Mouse (Mus musculus) bone marrow, adult 2 months (tissue): ENCODE measurements around the gene Acvr1c. TPM values are rescaled to one million over a fixed set of nuclear protein-coding genes. Genes with fewer than 3 reads are reported as not detected.

Experiments
- H3K27ac ChIP-seq: fragments of 200-500 bp; 2 replicates; pipeline ENCODE4 v1.5.1; 2012; ENCODE audit warnings: low read depth, mild to moderate bottlenecking, control low read depth, inconsistent platforms, low read length; ENCODE audit not compliant: control insufficient read depth, poor library complexity, insufficient read depth
- H3K4me1 ChIP-seq: fragments of 200-500 bp; 2 replicates; pipeline ENCODE4 v1.6.1; 2011; ENCODE audit warnings: low read length; ENCODE audit not compliant: control insufficient read depth, insufficient read depth
- H3K4me3 ChIP-seq: fragments of 200-500 bp; replicated peaks from 2 replicates; pipeline ENCODE3; 2011; ENCODE audit warnings: mild to moderate bottlenecking, low read depth, low read length, control low read depth; ENCODE audit not compliant: control insufficient read depth
- CTCF ChIP-seq: fragments of 200-500 bp; IDR thresholded peaks from 2 replicates; pipeline ENCODE4 v1.5.1; 2011; ENCODE audit warnings: low read length, control low read depth; ENCODE audit not compliant: control insufficient read depth, insufficient read depth
- POLR2A ChIP-seq: fragments of 200-500 bp; IDR thresholded peaks from 2 replicates; pipeline ENCODE4 v1.6.1; 2011; ENCODE audit warnings: low read depth, mild to moderate bottlenecking, control low read depth, low read length, borderline replicate concordance; ENCODE audit not compliant: control insufficient read depth
- WGBS: fragments of 180-500 bp; shearing (Covaris S2); methylation state at CpG from one replicate; pipeline ENCODE4 v1.1.7; 2018; 5-methylcytosine and 5-hydroxymethylcytosine counted together
- polyA plus RNA-seq: library from polyadenylated mRNA; stranded (reverse); fragments of >200 nt; gene quantifications from 2 replicates; pipeline ENCODE4 v1.2.4, GENCODE M21; 2011; ENCODE audit warnings: low replicate concordance; ENCODE audit not compliant: missing spikeins, insufficient read depth, insufficient read length

Acvr1c gene
- polyA plus RNA-seq, 1 experiment, result not detected

DNA sequence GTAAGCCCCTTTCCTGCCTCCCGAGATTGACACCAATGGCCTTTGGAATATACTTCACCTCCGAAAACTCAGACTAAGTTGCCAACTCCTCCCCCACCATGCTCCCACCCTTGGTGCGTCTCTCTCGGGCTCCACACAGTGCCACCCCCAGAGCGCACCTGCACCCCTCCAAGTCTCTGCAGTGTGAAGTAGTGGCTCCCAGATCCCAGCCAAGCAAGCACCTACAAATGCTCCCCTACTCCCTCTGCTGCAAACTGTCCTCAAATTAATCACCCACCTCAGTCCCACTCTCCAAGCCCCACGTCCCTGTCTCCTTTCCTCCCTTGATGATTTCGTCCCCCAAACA lies 654 bp downstream of the Acvr1c start:
- Histone ChIP-seq H3K27ac (no peak overlapping the region), H3K4me3 (no peak overlapping the region), H3K4me1 (no peaks in the 10 kb centered on the region)
- TF ChIP-seq CTCF (no peak), POLR2A (no peak)
- 0% methylated on average over 7 of the region's 7 CpGs for WGBS

DNA sequence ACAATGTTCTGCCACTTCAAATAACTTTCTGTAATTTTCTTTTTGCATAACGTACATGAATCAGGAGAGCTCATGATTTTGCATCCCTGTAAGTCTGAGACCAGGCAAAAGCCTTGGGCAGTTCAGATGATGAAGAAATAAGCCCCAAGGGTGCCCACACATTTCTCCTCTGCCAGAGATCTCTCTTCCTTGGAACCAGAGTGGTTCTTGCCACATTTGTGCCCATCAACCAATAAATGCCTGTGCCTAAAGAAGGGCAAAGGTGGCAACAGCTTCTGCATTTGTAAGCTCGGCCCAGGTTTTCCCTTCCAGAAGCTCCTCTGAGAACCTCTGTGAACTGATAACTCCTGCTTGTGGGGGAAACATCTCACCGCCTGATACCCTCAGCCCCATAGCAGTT lies 3.3 kb downstream of the Acvr1c start:
- 76% methylated on average over 3 of the region's 3 CpGs for WGBS
- TF ChIP-seq CTCF, result no peak
- TF ChIP-seq POLR2A, result no peak
- no peaks in the 10 kb centered on the region for H3K4me1 ChIP-seq

DNA sequence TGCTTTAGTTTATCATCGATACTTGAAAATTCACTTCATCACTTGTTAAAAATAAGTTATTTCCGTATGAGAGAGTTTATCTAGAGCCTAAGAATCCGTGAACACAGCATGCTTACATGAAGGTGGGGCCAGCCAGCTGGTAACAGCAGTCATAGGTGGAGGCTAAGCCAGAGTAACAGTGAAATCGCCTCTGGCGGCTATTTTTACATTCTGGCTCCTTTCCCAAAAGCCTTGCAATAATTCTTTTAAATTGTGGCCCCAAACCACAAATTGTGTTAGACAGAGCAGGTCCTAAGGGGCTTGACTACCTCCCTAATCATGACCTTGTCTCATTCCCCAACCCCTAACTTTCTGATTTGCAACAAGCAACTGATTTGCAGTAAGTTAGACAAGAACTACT lies 4.8 kb downstream of the Acvr1c start:
- no peaks in the 10 kb centered on the region for H3K4me1 ChIP-seq
- no peak overlapping the region for H3K27ac ChIP-seq
- 39% methylated on average over 5 of the region's 5 CpGs for WGBS
- no peak for TF ChIP-seq POLR2A
- TF ChIP-seq CTCF, result no peak
- no peak overlapping the region for H3K4me3 ChIP-seq

More for the DNA sequence above, 3.3 kb downstream of the Acvr1c start:
- Histone ChIP-seq H3K27ac (no peak overlapping the region), H3K4me3 (no peak overlapping the region)

DNA sequence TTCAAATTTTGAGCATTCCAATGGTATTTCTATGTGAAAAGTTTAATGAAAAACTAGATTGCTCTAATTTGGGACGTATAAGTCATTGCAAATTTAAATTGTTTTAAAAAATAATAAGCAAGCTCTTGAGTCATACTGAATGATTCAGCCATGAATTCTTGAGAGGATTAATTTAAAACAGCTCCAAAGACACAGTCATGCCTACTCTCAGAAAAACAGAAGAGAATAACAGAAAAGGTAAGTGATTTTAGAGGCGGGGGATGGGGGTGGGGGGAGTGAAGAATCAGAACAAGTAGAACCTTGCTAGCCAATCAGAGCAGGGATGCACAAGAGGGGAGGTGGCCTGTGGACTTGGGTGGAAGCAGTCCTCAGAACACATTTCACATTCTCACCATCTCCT lies 7.0 kb downstream of the Acvr1c start:
- WGBS, result 71% methylated on average over 2 of the region's 2 CpGs
- H3K4me3 ChIP-seq, result no peak overlapping the region
- H3K27ac ChIP-seq, result no peak overlapping the region
- H3K4me1 ChIP-seq, result no peaks in the 10 kb centered on the region
- TF ChIP-seq POLR2A (no peak), CTCF (no peak)

DNA sequence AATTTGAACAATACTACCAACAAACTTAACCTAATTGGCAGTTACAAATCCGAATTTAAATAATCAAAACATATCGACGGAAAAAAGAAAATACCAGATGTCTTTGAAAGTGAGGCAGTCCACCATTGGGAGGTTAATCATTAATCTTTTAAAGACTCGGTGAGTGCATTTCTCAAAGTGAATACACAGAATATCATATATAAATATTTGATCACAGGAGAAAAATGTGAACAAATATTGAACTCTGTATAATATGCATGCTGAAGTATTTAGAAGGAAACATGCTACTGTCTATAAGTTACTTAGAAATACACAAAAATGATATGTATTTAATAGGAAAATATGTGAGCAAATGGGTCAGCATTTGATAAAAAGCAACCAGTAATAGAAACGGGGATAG lies 21.0 kb downstream of the Acvr1c start:
- 81% methylated on average over 5 of the region's 5 CpGs for WGBS
- TF ChIP-seq CTCF, result no peak
- TF ChIP-seq POLR2A, result no peak
- H3K27ac ChIP-seq, result no peak overlapping the region
- no peaks in the 10 kb centered on the region for H3K4me1 ChIP-seq
- H3K4me3 ChIP-seq, result no peak overlapping the region

DNA sequence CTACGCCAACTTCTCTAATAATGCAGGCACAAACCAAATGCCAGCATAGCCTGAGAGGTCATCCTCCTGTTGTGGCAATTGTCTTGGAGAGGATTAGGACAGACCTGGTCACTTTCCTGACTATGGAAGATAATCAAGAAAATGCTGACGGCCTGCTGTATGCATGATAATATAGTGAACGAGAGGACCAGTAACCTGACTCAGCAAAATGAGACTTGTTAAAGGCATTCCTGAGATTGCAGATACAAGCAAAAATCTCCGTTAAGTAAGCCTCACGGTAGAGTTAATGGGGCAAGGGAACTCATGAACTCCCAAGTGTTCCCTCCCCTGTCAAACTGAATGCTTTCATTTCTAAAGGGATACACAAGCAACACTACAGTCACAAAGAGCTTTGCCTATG lies 28.1 kb downstream of the Acvr1c start:
- WGBS, result 78% methylated on average over 5 of the region's 5 CpGs
- Histone ChIP-seq H3K4me1 (no peaks in the 10 kb centered on the region), H3K4me3 (no peak overlapping the region), H3K27ac (no peak overlapping the region)
- TF ChIP-seq CTCF, result no peak
- no peak for TF ChIP-seq POLR2A

DNA sequence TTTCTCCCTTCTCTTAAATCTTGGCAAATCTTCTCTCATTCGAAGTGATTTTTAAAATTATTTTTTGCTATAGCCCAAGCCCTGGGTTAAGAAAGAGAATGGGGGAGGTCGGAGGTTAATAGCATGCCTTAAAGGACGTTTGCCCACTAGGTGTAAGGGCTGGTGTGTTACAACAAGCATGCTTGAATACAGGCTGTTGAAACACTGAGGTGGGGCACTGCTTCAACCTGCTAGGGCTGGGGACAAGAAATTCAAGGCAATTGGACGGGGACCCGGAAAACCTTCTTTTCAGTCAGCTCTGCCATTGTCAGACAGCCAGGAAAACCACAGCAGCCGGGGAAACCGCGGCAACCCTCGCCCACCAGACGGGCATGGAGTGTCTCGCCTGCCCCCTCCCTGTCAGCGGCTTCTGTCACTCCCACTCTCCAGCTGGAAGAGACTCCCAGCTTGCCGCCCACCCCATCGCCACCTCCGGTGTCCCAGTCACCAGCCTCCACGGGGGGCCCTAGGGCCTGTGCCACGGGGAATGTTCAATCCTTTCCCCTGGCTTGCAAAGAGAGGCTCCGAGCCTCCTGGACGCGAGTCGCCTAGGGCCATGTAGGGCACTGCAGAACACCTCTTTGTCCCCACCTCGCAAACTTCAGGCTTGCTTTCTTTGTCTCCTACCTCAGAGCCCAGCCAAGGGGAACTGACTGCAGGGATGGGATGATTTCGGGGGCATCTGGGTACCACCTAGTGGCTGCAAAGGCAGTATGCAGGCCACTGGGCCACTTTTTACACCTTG lies 33.4 kb downstream of the Acvr1c start:
- 4% methylated on average over 23 of the region's 23 CpGs for WGBS
- no peaks in the 10 kb centered on the region; the same call in 1 of the 2 replicates for H3K4me1 ChIP-seq
- no peak overlapping the region for H3K27ac ChIP-seq
- TF ChIP-seq POLR2A (no peak), CTCF (peak; percentile 64)
- H3K4me3 ChIP-seq, result peak overlapping the region; percentile 1

DNA sequence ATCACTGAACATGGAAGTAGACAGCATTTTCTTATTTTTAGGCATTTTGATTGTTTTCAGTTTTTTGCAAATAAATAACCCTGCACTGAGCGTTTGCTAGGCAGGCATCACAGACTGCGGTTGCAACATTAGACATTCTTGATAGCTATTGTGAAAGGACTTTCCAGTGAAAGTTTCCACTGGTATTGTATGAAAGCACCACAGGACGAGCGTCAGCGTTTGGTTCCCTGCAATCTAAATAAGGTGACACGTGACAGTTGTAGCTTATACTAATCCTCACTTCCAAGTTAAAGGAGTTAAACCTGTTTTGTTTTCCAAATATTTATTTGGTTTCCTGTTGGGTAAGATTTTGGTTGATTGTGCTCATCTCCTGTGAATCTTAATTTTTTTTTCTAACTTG lies 34.4 kb downstream of the Acvr1c start:
- Histone ChIP-seq H3K4me1 (no peaks in the 10 kb centered on the region; the same call in 1 of the 2 replicates), H3K4me3 (no peak overlapping the region), H3K27ac (no peak overlapping the region)
- 48% methylated on average over 6 of the region's 6 CpGs for WGBS
- TF ChIP-seq CTCF (no peak), POLR2A (no peak)

DNA sequence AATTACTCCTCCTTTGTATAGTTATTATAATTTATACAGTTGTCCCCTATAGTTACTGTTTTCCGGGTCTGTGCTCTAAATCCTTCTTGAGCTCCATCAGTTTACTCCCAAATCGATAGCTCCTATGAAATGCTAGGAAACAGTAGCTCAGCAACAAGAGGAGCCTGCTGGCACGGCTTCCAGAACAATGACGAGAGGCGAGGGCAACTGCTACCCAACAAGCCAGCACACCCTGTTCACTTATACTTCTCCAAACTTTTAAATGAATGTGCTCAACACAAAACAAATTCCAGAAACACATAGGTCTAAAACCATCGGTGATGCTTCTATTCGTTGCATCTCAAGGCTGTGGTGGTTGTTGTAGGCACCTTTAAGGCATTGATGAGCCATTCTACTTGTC lies 41.5 kb downstream of the Acvr1c start:
- Histone ChIP-seq H3K27ac (no peak overlapping the region), H3K4me1 (no peaks in the 10 kb centered on the region), H3K4me3 (no peak overlapping the region)
- WGBS, result 88% methylated on average over 7 of the region's 7 CpGs
- TF ChIP-seq CTCF, result no peak
- no peak for TF ChIP-seq POLR2A

DNA sequence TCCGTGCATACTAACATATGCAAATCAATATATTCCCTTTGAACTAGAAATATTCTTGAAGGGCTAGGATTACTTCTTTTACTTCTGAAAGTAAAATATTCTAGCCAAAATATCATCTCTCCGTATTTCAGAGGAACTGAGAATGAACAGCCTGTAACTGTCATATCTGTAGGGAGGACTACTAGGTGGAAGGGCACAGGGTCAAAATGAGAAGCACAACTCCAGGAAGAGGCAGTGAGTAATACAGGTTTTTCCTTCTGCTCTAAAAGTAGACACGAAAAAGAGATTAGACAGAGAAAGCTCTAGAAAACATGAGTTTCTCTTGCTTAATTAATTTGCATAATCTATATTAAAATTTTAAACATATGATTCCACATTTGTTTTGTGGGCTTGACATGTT lies 48.0 kb downstream of the Acvr1c start:
- WGBS, result 34% methylated on average over 3 of the region's 3 CpGs
- Histone ChIP-seq H3K4me1 (no peaks in the 10 kb centered on the region), H3K4me3 (no peak overlapping the region), H3K27ac (no peak overlapping the region)
- TF ChIP-seq CTCF (no peak), POLR2A (no peak)
